Mouse (Mus musculus) testis, adult 2 months (tissue): ENCODE data around the gene Ap1m1.

Source experiments
- CTCF ChIP-seq: fragments of 200-500 bp; IDR thresholded peaks from 2 replicates; pipeline ENCODE4 v1.5.1; 2012; ENCODE audit warnings: low read depth, mild to moderate bottlenecking, inconsistent platforms, low read length, moderate library complexity; ENCODE audit not compliant: control insufficient read depth, insufficient read depth, insufficient replicate concordance
- POLR2A ChIP-seq: fragments of 200-500 bp; IDR thresholded peaks from 2 replicates; pipeline ENCODE4 v1.6.1; 2012; ENCODE audit warnings: low read depth, mild to moderate bottlenecking, inconsistent platforms, low read length, moderate library complexity; ENCODE audit not compliant: control insufficient read depth

GRCm38 (mm10) chr8:72212751-72213150 is 27.1 kb upstream of the Ap1m1 start, which contains the start of gene Cib3:
- TF ChIP-seq CTCF (no peak), POLR2A (no peak)
